Mouse (Mus musculus) left cerebral cortex, adult 8-10 months (tissue): ENCODE data around the gene Rrp9. TPM values are rescaled to one million over a fixed set of nuclear protein-coding genes. Genes with fewer than 3 reads are reported as not detected.

Experiments
- DNase-seq, 2 experiments: peaks; one replicate each; pipeline ENCODE4 v3.0.0; 2022; ENCODE audit warnings: low spot score in 2 of 2
- total RNA-seq, 4 experiments: library from RNA; stranded (reverse); gene quantifications; 2 replicates each; pipeline ENCODE4 v1.2.4; 2022

Rrp9 gene
- 10 to 100 TPM; 26.9 to 47.9 (median 32.8) TPM for total RNA-seq

DNA sequence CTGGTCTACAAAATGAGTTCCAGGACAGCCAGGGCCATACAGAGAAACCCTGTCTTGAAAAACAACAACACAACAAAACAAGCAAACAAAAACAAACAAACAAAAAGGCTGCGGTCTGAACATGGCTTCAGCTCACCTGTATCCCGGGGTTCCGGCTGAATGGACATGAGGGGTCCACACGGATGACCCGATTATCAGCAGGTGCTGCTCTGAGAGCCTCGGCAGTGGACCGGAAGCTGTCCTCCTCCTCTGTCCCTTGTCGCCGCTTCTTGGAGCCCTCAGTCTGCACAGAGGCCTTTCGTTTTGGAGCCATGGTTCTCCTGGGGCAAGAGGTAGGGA, at the start of gene Rrp9:
Rrp9 (plus strand) TSS at position 301 of the 339 bp plus-strand sequence.
- peak; percentile 2 to 13 for DNase-seq

DNA sequence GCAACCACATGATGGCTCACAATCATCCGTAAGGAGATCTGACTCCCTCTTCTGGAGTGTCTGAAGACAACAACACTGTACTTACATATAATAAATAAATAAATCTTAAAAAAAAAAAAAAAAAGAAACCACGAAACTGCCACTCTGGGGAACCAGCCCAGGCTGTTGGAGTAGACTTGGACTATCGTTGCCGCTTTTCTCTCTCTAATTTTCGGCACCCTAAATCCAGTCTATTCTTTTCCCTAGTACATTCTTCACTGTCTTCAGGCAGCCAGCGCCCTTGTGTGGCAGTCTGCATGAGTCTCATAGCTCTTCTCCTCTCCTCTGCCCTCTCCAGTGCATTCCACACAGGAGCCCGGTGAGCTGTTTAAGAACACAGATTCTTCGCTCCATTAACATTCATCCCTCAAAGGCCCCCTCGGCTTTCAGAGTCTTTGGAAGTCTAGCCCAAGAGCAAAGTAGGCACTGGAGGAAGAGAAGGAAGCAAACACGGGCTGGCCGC, 47.0 kb upstream of the Rrp9 start:
- no peak for DNase-seq

DNA sequence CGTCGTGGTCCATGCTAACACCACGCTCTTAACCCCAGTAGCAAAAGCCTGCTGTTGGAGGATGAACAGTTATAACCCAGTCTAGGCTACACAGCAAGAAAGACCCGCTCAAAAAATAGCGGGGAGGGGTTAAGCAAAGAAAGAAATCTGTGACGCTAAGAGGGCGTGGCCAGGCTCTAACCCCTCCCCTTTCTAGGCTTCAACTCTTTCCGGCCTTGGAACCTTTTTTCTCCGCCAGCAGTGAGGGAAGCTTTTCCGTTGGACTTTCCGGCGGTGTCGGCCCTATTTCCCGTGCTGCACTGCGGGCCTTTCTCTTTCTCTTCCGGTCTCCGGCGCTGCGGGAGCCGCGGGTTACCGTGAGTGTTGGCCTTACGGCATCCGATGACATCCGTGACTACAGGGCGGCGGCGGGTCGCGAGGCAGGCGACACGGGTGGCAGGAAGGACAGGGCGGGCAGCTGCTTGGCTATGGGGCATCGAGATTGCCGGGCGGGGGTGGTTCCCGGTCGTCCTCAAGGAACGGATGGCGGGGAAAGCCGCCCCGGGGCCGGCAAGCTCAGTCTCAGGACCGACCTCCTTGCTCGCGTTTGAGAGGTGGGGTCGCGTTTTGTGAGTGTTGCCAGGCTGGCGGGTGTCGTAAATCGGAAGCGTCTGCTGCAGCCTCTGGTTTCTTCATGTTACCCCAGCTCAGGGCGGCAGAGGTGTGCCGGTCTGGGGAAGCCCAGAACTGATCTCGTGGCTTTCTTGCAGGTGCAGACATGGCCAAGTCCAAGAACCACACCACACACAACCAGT, 46.3 kb upstream of the Rrp9 start, which contains the start of gene Rpl29:
Rpl29 (plus strand) TSS at position 234 of the 794 bp plus-strand sequence.
- DNase-seq, result peak; percentile 84 to 95

DNA sequence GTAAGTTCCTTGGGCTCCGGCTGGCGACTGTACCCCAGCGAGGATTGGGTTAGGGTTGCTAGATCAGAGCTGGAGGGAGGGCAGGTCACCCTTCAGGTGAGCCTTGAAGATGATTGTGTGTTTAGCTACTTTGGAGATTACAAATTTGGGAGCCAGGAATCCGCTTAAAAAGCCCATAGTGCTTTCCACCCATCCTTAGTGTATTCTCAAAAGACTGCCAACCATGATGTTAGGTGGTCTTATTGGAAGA, 45.8 kb upstream of the Rrp9 start:
- DNase-seq, result no peak

DNA sequence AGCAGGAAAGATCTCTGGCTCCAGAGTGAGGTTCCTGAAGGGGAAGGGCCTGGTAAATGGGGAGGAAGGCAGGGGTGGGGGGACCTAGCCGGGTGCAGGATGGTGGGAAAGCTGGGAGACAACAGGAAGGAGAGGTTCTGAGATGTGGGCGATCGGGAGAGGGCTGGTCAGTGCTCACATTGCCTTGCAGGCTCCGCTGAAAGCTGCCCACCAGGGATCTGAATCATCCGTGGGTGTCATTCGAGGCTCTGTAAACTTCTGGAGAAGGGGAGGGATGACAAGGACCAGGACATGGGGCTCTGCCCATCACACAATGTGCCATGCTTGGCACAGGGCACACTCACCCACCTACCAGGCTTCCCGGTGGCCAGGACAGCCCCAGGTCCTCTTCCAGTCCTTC, 42.4 kb upstream of the Rrp9 start:
- peak in 1 of 2 experiments; percentile 74 for DNase-seq

DNA sequence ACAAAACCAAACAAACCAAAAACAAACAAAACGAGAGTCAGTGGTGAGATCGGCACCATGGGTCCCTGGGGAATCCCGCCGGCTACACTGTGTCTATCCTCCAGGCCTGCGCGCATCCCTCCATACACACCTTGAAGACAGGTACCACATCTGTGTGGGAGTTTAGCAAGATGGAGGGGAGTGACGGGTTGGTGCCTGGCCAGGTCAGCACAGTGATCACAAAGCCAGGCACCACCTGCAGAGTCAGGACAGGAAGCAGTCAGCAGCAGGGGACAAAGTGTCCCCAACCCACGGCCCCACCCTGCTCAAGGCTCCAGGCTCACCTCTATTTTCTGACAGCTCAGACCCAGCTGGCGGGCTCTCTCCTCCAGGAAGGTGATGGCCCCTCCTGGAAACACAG, 39.2 kb upstream of the Rrp9 start:
- DNase-seq, result no peak

DNA sequence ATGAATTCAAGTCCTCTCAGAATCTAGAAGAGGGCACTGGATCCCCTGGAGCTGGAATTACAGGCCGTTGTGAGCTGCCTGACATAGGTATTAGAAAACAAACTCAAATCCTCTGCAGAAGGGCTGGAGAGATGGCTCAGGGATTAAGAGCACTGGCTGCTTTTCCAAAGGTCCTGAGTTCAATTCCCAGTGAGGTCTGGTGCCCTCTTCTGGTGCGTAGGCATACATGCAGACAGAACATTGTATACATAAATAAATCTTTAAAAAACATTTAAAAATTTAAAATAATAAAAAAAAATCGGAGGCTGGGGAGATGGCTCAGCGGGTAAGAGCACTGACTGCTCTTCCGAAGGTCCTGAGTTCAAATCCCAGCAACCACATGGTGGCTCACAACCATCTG, 33.1 kb upstream of the Rrp9 start:
- no peak for DNase-seq

DNA sequence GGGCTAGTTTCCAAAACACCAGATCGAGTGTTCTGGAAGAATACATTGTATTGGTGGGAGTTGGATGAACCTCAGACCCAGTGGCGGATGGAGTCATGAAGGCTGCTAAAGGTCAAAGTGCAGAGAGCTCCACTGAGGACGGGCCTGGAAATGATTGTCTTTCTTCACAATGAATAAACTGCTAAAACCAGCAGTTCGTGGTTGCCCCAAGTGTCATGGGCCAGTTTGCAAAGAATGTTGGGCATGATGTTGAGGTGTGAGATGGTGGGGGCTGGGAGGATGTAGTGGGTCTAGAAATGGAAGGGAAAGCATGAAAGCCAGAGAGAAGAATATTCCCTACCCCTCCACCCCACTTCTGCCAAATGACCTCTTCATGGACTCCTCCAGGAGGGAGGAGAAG, 30.9 kb upstream of the Rrp9 start:
- DNase-seq, result no peak

DNA sequence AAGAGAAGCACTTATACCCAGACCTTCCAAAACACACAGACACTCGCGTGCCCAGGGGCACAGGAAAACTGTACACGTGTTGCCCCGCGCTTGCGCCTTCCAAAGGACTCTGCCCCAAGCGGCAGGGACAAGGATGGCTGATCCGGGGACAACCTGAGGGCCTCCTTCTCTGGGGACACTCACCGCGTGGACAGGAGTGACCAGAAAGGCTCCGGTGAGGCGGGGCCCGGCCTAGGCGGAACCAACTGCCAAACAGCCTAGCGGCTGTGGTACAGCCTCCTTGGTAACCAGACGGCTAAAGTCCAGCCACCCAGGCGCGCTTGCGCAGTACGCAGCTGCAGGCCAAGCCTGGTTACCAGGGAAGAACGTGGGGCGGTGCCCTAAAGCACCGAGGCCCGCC, 28.4 kb upstream of the Rrp9 start, which contains the start of the genes Abhd14b and Abhd14a:
Abhd14b (plus strand) TSS at position 112 of the 400 bp plus-strand sequence.
Abhd14a (minus strand) TSS at position 331 of the 400 bp plus-strand sequence.
- DNase-seq, result peak; percentile 89

DNA sequence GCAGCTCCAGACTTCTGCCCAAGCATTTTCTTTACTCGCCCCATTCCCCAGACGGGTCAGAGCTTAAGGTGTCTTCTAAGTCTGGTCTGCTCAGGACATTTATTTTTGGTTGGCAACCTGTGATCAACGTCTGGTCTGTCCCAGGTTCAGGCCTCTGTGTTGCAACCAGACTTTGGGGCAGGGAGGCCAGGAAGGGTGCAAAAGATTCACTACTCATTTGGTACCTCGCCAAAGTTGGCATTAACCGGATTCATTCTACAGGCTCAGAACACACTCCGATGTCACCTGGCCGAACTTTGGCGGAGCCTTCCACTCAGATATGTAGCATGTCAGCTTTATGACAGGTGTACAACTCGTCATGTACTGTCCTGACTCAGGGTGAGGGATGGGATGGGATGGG, 27.8 kb upstream of the Rrp9 start:
- no peak for DNase-seq

DNA sequence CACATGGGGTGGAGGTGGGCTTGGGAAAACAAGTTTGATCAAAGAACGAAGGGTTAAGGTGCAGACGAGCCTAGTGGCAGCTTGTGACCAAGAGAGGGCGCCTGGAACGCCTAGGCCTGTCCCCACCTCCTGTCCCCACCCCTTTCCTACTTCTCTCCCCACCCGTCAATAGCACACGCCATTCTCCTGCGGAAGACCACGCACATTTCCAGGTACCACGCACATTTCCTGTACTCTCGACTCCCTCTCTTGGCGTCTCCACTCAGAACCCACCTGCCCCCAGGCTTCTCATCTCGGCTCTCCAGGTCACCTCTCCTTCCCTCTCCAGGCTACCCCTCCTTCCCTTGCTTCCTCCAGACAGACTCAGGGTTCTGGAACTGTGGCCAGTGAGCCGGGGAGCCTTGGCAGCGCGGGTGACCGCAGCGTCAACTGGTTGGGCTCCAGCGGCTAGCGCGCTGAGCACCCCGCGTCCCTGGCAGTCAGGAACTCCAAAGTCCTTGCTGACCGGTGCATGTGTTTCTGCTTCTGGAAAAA, 27.2 kb upstream of the Rrp9 start:
- peak in 1 of 2 experiments; percentile 60 for DNase-seq

DNA sequence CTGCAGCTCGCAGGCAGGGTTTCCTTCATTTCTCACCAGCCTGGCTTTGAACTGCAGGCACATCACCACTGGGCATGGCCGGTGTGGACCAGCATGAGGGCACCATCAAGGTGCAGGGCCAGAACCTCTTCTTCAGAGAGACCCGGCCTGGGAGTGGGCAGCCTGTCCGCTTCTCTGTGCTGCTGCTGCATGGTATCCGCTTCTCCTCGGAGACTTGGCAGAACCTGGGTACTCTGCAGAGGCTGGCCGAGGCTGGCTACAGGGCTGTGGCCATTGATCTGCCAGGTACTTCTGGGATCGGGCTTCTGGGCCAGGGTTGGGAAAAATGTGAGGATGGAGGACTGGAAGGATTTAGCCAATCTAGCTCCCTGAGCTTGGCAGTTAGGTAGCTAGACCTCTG, 25.8 kb upstream of the Rrp9 start:
- no peak for DNase-seq

DNA sequence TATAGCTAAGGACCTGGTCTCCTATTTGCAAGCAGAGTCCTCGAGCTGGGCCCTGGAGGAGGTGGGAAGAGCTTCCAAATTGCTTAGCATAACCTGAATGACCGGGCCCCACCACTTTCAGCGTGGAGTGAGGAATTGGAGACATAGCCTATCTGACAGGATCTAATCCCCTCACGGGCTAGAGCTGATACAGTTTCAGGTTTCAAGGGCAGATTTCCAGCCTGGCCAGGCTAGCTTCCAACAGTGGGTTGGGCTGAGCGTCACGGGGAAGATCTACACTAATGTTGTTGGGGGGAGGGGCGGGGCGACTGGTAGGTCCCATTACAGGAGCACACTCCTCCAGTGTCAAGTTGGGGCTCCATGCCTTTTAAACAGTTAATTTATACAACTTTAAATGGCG, 25.1 kb upstream of the Rrp9 start:
- DNase-seq, result no peak

DNA sequence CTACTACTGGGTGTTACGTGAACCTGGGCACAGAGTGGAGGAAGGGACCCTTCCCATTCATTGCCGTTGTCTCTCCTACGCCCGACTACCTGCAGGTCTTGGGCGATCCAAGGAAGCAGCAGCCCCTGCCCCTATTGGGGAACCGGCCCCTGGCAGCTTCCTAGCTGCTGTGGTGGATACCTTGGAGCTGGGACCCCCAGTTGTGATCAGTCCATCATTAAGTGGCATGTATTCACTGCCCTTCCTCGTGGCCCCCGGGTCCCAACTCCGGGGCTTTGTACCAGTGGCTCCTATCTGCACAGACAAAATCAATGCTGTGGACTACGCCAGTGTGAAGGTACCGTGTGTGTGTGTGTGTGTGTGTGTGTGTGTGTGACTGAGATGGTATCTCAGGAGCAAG, 24.5 kb upstream of the Rrp9 start:
- no peak for DNase-seq

DNA sequence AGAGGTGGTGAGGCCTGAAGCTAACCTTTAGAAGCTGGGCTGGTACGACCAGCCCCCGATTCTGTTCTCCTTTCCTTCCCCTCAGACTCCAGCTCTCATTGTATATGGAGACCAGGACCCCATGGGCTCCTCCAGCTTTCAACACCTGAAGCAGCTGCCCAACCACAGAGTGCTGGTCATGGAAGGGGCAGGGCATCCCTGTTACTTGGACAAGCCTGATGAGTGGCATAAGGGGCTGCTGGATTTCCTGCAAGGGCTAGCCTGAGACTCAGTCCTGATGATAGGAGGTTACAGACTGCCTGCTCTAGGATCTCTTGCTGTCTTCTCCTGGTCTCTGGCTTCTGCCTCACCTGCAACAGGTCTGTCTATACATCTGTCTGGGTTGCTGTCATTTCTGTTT, 23.9 kb upstream of the Rrp9 start:
- DNase-seq, result no peak

DNA sequence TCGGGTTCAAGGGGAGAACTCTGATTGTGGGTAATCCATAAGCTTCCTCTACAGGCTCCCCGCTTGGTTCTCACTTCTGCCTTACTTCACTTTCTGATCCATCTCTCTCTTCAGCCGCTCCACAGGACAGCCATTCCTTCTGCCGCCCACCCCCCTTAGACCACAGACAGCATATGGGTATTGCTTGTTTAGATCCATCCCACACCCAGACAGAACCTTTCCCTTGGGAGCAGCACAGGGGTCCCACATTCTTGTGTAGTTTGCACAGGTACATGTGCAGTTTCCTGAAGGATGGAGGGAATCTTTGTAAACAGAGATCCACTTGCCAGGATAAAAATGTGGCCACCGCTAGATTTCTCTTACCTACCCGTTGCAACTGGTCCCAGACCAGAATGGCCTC, 23.4 kb upstream of the Rrp9 start:
- no peak for DNase-seq

DNA sequence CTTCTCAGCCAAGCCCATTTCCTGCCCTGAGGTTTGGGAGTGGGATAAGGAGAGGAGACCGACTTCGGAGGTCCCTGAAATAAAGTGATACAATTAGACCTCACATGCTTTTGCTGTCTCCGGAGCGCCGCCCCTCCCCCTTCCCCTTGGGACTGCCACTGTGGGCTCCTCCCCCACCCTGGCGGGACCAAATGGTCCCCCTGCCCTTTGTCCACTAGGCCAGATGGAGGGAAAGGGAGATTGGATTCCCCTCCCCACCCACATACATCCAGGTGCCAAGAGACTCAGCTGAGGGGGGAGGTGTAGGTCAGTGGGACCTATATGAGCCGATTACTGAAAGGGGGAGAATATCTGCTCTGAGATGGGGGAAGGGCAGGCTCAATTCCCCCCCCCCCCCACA, 22.9 kb upstream of the Rrp9 start:
- no peak for DNase-seq

DNA sequence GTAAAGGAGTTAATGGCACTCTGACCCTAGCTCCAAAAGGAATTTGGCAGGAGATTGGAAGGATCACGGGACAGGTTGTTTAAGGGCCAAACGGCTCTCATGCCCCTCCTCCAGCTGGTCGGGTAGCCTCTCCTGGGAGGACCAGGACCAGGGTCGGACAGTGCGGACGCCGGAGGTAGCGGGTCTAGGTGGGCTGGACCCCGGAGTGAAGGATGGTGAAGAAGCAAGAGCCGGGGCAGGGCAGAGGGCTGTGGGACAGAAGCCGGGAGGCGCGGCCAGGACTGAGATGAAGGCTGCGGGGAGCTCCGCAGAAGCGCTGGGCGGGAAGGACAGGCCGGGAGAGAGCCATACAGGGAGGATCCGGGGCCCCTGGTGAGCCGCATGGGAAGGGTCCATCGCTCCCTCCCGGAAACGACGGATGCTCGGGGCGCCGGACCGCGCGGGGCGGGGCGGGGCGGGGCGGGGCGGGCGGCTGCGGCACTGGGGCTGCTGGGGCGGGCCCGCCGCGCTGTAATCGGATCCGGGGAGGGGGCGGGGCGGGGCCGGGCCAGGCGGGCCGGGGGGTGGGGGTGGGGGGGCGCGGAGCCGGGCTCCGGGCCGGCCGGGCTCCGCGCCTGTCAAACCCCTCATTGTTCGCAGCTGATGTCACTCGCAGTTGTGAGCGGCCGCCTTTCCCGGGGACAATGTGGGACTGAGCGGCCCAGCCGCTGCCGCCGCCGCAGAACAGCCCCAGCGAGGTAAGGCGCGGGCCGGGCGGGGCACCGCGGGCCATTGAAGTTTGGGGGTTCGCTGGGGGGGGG, 22.3 kb upstream of the Rrp9 start, which contains the start of gene Pcbp4:
Pcbp4 (plus strand) TSS at position 21 of the 800 bp plus-strand sequence.
- DNase-seq, result no peak

DNA sequence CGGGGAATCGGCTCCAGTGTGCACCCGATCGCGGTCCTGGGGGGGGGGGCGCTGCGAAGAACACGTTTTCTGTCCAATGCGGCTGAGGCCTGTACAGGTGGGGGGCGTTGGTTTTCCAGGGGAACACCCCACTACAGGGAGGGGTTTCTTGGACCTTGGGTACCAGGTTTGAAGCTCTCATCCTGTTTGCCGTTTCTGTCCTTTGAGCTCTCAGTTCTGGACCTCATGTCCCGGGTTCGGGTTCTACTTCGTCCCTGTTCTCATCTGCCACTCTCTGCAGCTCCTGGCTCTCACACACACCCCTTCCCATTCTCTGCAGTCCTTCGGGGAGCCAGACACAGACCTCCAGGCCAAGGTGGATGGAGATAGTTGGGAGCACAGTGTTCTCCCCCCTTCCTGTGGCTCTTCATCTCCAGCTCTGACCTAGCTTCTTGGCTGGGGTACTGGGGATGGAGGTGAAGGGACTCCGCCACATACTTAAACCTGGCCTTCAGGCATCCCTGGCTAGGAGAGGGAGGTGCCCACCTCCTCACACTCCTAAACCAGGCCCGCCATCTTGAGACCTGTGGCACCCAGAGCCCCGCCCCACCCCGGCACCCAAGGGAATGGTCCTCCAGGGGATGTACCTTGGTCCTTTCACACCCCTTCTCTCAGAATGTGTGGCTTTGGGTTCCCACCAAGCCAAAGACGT, 21.5 kb upstream of the Rrp9 start:
- DNase-seq, result no peak

DNA sequence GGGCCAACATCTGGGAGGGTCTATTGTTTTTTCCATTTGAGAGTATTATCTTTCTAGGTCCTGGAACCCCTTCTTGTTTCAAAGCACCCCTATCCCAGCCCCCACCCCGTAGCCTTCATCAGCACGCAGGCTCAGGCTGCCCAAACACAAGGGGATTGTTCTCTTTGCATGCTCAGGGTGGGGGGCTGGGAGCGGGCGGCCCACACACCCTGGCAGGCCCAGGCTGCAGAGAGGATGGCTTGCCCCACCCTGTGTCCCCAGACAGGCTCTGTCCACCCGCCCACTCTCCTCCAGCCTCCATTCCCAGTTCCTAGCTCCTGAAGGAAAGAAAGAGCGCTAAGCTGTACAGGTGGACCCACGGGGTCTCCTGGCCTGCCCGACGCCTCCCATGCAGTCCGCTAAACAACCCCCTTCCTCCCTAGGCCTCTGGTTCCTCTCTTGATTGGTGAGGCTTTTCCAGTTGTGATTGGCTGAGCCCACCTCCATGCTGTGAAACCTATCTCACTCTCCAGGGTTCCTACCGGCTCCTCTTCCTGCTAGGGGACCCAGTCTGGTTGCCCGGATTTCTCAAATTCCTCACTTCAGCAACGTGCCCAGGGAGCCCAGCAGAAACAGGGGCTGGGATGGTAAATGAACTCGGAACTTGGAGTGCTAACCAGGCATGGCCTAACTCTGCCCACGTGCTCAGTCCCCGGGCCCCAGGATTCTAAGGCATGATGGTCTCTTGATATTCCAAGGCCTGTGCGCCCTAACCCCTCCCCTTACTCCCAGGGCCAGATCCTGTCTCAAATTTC, 20.7 kb upstream of the Rrp9 start:
- DNase-seq, result peak in 1 of 2 experiments; percentile 62
